Mouse (Mus musculus) olfactory bulb, adult 2 months (tissue): ENCODE results near the gene Kcnd1.

Experiments used
- CTCF ChIP-seq: fragments of 200-500 bp; IDR thresholded peaks from 2 replicates; pipeline ENCODE4 v1.5.1; 2012; ENCODE audit warnings: low read depth, mild to moderate bottlenecking, low read length, moderate library complexity; ENCODE audit not compliant: insufficient read depth
- POLR2A ChIP-seq: fragments of 200-500 bp; IDR thresholded peaks from 2 replicates; pipeline ENCODE4 v1.6.1; 2012; ENCODE audit warnings: mild to moderate bottlenecking, low read depth, low read length, moderate library complexity; ENCODE audit not compliant: insufficient read depth

DNA sequence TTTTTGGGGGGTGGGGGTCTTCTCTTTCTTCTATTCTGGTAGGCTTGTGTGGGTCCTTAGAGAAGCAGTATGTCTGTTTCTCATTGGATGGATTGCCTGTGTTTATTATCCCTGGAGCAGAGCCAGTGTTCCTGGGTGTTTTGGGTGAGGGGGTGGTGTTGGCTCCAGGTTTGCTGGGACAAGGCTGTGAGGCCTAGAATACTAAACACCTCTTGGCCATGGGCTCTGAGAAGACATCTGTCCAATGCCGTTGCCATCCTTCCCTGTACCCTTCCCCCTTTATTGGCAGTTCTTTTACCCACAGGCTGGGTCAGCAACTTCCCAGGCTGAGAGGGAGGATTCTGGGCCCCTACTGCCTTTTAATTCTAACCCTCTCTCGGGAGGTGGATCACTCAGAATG, 25.8 kb downstream of the Kcnd1 start:
- no peak for TF ChIP-seq POLR2A
- no peak for TF ChIP-seq CTCF
